Mouse (Mus musculus) spleen, embryonic (tissue): Measurements from ENCODE around the gene Methig1.
"Not testable (repeated sequence)": the region's sequence is repeated elsewhere in the genome, so short reads cannot be mapped to it uniquely, and the experiment has no call there.

Experiments used
- CTCF ChIA-PET: fragments of 350-600 bp; sonication (Branson Sonifier 250); formaldehyde crosslinking; loops from one replicate; lab custom pipeline; 2022; lab: Charles Lee

Methig1 gene

DNA sequence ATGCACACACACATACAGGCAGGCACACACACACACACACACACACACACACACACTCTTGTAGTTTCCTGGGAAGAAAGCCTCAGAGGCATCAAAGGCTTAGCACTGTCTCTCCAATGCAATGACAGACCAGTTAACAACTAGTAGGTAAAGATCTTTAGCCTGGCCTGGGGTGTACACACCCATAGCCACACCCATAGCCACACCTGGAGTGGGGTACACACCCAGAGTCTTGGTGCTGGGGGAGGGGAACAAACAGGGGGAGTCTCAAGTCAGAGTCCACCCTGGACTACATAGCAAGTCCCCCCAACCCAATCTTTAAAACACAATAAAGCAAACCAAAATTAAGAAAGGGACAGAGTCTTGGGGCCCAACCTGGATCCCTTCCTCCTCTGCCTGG, 15.6 kb upstream of the Methig1 start:
- CTCF ChIA-PET = not testable (repeated sequence)

DNA sequence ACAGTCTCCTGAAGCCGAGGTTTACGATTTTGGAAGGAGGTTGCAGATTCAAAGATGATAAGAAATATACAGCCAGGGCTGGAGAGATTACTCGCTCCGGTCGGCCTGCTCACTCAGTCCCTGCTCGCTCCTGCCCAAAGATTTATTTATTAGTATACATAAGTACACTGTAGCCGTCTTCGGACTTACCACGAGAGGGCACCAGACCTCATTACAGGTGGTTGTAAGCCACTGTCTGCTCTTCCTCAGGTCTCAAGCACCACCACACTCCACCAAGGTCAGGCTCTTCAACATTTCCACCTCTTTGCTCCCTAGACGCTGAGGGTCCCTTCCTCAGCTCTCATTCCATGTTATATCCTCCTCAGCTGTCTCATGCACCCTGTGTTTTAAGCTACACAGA, 15.1 kb upstream of the Methig1 start:
- CTCF ChIA-PET = not testable (repeated sequence)

GRCm38 (mm10) chr15:100341314-100341980, 11.5 kb upstream of the Methig1 start:
- CTCF ChIA-PET = not testable (repeated sequence)

GRCm38 (mm10) chr15:100345484-100345883, 7.5 kb upstream of the Methig1 start:
- CTCF ChIA-PET = no interaction called here

DNA sequence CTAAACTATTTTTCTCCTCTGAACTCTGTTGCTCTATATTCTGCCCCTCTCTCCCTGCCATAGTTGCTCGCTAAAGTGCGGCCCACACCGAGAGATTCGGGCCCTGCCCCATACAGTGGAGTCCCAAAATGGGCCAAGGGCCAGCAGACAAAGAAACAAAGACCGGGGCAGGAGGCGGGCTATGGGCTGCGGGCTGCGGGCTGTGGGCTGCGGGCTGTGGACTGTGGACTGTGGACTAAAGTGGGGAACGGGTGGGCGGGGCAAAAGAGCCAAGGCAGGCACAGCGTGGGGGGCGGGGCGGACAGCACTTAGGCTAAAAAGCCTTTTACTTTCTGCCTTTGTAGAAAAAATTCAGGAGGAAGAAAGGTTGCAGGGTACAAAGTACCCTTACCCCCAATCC, 6.2 kb upstream of the Methig1 start:
- CTCF ChIA-PET = no interaction called here

GRCm38 (mm10) chr15:100349496-100349895, 3.5 kb upstream of the Methig1 start:
- CTCF ChIA-PET = no interaction called here

DNA sequence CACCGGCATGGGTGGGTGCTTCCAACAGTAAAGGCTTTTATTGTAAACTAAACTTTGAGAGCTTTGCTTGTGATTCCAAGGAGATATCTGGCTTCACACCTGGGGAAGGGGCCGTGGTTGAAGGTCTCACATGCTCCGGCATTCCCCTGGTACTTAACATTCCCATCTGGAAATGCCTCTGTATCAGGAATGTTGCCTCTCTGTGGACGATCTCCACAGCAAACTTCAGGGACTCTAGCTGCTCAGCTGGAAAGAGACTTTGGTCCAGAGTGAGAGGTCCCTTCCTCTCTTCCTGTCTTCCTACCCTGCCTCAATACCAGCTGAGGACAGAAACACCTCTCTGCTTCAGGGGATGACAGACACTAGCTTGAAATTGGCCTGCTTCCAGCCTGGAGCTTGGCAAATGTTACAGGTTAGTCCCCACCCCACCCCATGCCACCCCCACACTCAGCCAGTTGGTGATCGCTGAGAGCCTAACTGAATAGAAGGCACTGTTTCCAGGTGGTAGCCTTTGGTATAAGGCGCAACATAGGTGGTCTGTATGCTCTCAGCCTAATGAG, 1.4 kb upstream of the Methig1 start:
- CTCF ChIA-PET = no interaction called here

GRCm38 (mm10) chr15:100353399-100353798, 450 bp downstream of the Methig1 start:
- CTCF ChIA-PET = not testable (repeated sequence)

- CTCF ChIA-PET = no interaction called here
Observed at GRCm38 (mm10) chr15:100355876-100356275, 2.9 kb downstream of the Methig1 start.

GRCm38 (mm10) chr15:100364242-100364641, 11.3 kb downstream of the Methig1 start, which contains the start of gene Higd1c:
TSS of gene Higd1c (plus strand) at chr15:100364542.
- CTCF ChIA-PET = no interaction called here

DNA sequence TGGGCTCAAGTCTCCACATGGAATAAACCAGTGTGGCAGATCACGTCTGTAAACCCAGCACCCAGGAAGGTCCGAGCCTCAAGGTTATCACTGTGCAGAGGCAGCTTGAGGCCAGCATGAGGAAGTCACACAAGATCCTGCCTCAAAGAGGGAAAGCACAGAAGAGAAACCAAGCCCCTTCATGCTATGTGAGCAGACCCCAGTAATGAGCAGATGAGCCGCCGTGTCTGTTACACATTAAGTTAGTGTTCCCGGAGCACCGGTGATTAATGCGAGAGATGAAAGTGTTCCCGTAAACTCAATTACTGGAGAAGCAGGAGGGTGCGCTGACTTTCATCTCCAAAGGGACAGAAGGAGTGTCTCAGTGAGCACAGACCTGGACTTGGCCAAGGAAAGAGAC, 13.0 kb downstream of the Methig1 start:
- CTCF ChIA-PET = not testable (repeated sequence)

- CTCF ChIA-PET = no interaction called here
Observed at GRCm38 (mm10) chr15:100367119-100367518, 14.2 kb downstream of the Methig1 start.

- CTCF ChIA-PET = interaction anchor here (0.6 kb wide), 1 partner anchor 73 kb away, joined by 5 read pairs; no protein-coding TSS in a partner anchor
Observed at GRCm38 (mm10) chr15:100375066-100375465, 22.1 kb downstream of the Methig1 start.

DNA sequence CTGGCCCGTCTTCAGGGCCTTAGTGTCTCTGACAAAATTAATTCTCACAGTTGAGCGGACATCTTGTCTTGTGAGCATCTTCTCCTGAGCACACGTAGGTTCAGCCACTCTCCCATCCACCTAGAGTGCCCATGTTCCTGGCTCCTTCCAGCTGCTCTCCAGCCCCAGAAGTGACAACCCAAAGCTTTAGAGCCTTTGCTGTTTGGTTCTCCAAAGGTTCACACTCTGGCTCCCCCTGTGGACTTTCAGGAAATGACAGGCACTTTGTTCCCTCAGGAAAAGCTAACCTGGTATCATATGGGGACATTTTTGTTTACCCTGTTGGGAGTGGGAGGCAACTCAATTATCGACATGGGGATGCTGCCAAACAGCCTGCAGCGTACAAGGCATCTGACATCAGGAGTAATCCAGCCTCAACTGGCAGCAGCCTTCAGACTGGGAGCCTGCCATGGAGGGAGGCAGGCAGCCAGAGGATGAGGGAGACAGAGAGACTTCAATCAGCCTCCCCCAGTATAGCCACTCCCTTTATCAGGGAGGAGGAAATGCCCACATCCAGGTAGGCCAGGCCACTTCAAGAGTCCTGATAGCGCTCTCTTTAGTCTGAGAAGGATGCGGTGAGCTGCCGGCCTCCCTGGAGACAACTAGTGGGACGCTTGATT, 25.0 kb downstream of the Methig1 start:
- CTCF ChIA-PET = not testable (repeated sequence)

GRCm38 (mm10) chr15:100379658-100380057, 26.7 kb downstream of the Methig1 start:
- CTCF ChIA-PET = interaction anchor here (0.6 kb wide), 1 partner anchor 122 kb away, joined by 5 read pairs; no protein-coding TSS in a partner anchor

DNA sequence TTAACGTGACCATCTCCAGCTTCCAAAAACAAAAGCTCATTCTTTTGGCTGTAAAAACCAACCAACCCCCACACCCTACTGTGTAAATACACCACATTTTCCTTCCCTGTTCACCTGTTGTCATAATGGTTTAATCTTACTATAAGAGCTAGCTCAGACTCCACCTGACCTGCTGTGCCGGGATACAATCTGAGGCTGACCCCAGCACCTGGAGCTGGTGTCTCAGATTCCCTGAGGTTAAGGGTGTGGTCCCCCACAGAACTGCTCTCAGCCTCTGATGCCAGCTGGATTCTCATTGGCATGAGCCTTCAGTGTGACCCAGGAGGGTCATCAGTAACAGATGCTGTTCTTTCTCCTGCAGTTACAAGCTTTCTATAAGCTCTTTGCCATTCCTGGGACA, 27.2 kb downstream of the Methig1 start:
- CTCF ChIA-PET = no interaction called here

DNA sequence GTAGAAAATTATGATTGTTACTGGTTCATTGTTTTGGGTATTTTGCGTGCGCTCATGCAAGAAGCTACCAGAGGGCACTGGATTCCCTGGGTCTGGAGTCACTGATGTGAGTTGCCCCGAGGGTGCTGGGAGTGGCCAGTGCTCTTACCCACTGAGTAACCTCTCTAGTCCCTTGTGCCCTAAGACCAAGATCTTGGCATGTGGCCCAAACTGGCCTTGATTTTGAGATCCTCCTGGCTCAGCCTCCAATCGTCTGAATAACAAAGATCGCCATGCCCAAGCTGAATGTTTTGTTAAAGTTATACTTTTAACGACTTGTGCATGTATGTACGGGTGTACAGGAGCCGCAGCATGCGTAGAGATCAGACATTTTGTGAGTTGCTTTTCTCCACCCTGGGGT, 32.8 kb downstream of the Methig1 start:
- CTCF ChIA-PET = interaction anchor here (1.3 kb wide), 1 partner anchor 70 kb away, joined by 3 read pairs; no protein-coding TSS in a partner anchor

- CTCF ChIA-PET = interaction anchor here (0.6 kb wide), 1 partner anchor 35 kb away, joined by 4 read pairs; no protein-coding TSS in a partner anchor
Observed at GRCm38 (mm10) chr15:100387544-100388223, 34.7 kb downstream of the Methig1 start.

DNA sequence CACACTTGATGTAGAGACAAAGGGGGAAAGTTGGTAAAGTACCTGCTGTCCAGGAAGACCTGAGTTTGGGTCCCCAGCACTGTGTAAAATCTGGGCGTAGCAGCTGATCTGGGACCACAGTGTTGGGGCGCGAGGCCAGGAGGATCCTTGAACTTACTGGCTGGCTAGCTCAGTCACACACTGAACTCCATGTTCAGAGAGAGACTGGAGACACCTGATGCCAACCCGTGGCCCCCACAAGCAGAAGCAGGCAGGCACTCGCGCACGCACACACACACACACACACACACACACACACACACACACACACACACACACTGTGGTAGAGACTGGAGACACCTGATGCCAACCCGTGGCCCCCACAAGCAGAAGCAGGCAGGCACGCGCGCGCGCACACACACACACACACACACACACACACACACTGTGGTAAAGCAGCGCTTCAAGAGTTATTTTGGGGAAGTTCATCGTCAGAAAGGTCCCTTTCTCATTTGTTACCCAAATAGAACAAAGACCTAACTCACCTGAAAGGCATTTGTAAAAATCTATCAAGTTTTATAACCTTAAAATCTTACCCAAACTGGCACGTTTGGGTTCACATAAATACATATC, 35.4 kb downstream of the Methig1 start:
- CTCF ChIA-PET = interaction anchor here (0.6 kb wide), 1 partner anchor 35 kb away, joined by 4 read pairs; no protein-coding TSS in a partner anchor

DNA sequence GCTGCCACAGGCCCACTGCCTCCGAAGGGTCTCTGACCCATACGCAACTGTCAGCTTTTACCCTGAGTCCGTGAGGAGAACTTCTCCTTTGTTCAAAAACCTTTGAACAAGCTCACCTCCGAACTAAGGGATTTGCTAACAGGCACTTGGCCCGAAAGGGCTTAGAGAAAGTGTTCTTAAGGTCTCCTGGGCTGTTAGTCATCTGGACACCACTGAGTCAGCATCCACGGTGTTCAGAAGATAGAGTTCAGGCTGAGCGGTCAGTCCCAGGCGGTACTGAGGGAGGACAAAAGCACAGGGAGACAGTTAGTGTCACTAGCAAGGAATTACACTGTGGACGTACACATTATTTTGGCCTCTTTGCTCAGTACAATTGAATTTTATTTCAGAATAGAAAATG, 35.9 kb downstream of the Methig1 start:
- CTCF ChIA-PET = no interaction called here

DNA sequence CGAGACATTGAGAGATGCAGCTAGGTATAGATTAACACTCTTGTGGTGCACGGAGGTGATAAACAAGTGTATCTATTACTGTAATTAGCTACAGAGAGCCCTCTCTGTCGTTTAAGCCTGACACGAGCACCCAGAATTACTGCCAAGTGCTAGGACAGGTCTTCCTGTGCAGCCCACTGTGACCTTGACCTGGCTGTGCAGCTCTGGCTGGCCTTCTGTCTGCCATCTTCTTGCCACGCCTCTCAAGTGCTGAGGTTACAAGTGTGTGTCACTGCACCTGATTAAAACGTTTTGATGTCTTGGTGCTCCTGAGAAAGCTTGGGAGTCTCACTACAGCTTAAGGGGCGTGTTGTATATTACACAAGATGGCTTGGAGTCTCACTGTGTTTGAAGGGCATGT, 38.1 kb downstream of the Methig1 start:
- CTCF ChIA-PET = no interaction called here

DNA sequence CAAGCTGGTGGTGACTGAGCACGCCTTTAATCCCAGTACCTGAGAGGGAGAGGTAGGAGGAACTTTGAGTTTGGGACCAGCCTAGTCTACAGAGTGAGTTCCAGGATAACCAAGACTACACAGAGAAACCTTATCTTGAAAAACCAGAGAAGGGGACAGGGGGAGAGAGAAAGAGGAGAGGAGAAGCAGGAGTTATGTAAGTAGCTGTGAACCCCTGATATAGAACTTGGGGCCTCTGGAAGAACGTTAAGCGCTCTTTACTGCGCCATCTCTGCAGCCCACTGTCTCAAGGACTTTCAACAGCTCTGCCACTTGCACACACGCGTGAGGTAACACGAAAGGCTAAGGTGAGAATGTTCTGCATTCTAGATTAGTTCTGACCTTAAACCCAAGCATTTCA, 38.6 kb downstream of the Methig1 start:
- CTCF ChIA-PET = no interaction called here
